Mouse (Mus musculus): ENCODE measurements around the gene Syngr3. TPM values are rescaled to one million over a fixed set of nuclear protein-coding genes. Genes with fewer than 3 reads are reported as not detected.

Syngr3 gene
- polyA plus RNA-seq (2012; rRNA removed): 0.20 and 0.30 TPM in 2 replicates

DNA sequence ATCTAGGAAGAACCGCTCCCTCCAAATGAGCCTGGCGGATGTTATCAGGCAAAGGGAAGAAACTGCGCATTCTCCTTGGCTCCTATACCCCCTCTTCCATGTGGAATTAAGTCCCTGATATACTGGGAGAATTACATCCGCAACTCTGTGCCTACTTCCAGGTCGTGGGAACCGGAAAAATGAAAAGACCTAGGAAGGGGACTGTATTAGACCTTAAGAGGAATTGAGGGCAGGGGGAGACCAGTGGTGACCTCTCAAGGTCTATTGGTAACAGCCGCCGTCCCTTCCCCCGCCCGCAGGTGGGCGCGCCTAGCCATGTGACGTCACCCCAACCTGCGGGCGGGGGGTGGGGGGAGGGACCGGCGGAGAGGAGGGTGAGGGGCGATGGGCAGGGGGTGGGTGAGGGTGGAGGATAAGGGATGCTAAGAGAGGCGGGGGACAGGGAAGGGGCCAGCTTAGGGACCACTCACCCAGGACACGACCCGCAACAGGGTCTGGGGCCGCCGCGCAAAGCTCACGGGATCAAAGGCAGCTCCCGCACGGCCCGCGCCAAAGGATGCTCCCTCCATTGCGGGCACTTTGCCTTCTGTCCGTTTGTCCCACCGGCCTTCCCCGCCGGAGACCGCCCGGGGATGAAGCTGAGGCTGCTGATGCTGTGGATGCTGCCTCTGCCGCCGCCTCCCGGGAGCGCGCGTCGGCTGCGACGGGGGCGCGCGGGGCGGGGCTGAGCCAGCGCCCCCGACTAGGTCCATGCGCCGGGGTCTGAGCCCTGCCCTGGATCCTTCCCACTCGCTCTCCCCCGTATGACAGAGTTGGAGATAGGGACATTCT, at the start of gene Syngr3:
Gene Syngr3, minus strand, starts transcription at position 705 of the 831 bp plus-strand sequence.
- no peak for TF ChIP-seq POLR2A (IDR thresholded peaks at IDR 0.05; ENCODE audit: control insufficient read depth, low read depth, low read length)
- no peak for TF ChIP-seq CTCF (IDR thresholded peaks at IDR 0.05; ENCODE audit: control insufficient read depth, insufficient read depth, insufficient replicate concordance, low read depth, low read length)
- Histone ChIP-seq H3K27me3 (ENCODE audit: control insufficient read depth, insufficient read depth, low read length) (no peaks in the 10 kb centered on the region), H3K36me3 (ENCODE audit: control insufficient read depth, insufficient read depth, low read length) (no peaks in the 10 kb centered on the region), H3K27ac (ENCODE audit: control insufficient read depth, insufficient read depth, low read depth, low read length) (no peak within 1 kb of the TSS), H3K4me1 (ENCODE audit: control insufficient read depth, insufficient read depth, low read length) (peaks cover 23% of the 10 kb centered on the region), H3K4me3 (ENCODE audit: control insufficient read depth, low read depth, low read length) (peak within 1 kb of the TSS; percentile 78)

DNA sequence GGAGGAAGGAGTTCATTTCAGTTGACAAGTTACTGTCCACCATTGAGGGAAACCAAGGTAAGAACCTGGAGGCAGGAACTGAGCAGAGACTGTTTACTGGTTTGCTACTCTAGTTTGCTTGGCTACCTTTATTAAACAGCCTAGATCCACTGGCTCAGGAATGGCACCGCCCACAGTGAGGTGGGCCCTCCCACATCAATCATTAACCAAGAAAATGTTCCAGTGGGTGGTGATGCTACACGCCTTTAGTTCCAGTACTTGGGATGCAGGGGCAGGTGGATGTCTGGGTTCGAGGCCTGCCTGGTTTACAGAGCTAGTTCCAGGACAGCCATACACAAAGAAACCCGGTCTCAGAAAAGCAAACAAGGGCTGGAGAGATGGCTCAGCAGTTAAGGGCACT, 48.5 kb upstream of the Syngr3 start:
- peaks cover 20% of the 10 kb centered on the region for H3K4me1 ChIP-seq (ENCODE audit: control insufficient read depth, insufficient read depth, low read length)
- TF ChIP-seq CTCF (IDR thresholded peaks at IDR 0.05; ENCODE audit: control insufficient read depth, insufficient read depth, insufficient replicate concordance, low read depth, low read length) (no peak), POLR2A (IDR thresholded peaks at IDR 0.05; ENCODE audit: control insufficient read depth, low read depth, low read length) (no peak)
- H3K36me3 ChIP-seq (ENCODE audit: control insufficient read depth, insufficient read depth, low read length): no peaks in the 10 kb centered on the region
- H3K4me3 ChIP-seq (ENCODE audit: control insufficient read depth, low read depth, low read length): no peak overlapping the region
- no peaks in the 10 kb centered on the region for H3K27me3 ChIP-seq (ENCODE audit: control insufficient read depth, insufficient read depth, low read length)
- no peak overlapping the region for H3K27ac ChIP-seq (ENCODE audit: control insufficient read depth, insufficient read depth, low read depth, low read length)

DNA sequence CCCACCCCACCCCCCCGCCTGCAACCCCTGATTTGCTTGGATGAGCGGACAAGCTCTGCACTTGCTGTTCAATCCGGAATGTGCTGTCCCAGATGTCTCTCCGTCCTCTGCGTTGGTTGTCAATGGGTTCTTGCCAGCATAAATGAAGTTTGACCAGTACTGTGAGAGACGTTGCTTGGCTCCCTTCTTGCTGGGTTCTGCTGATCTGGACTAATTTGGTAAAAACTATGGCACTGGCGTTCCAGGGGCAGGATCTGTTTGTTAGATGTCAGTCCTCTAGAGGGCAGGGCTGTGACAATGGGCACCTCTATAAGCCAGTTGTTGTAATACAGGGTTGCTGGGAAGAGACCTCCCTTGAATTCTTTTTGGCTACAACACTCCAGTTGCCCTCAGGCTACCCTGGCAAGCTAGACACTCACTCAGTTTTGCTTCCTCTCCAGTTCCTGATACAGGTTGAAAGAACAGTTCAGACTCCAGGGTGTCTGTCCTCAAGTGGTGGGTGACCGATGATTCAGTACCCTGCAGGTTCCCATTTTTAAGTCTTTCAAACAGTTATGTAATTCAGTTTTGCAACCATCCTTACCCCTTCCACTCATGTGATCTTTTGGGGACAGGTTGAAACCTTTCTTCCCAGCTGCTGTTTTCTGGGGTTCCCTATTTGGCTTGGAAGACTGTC, 47.5 kb upstream of the Syngr3 start:
- Histone ChIP-seq H3K4me3 (ENCODE audit: control insufficient read depth, low read depth, low read length) (peak overlapping the region; percentile 91), H3K36me3 (ENCODE audit: control insufficient read depth, insufficient read depth, low read length) (no peaks in the 10 kb centered on the region), H3K27ac (ENCODE audit: control insufficient read depth, insufficient read depth, low read depth, low read length) (no peak overlapping the region), H3K4me1 (ENCODE audit: control insufficient read depth, insufficient read depth, low read length) (peaks cover 20% of the 10 kb centered on the region), H3K27me3 (ENCODE audit: control insufficient read depth, insufficient read depth, low read length) (no peaks in the 10 kb centered on the region)
- TF ChIP-seq CTCF (IDR thresholded peaks at IDR 0.05; ENCODE audit: control insufficient read depth, insufficient read depth, insufficient replicate concordance, low read depth, low read length) (no peak), POLR2A (IDR thresholded peaks at IDR 0.05; ENCODE audit: control insufficient read depth, low read depth, low read length) (no peak)

DNA sequence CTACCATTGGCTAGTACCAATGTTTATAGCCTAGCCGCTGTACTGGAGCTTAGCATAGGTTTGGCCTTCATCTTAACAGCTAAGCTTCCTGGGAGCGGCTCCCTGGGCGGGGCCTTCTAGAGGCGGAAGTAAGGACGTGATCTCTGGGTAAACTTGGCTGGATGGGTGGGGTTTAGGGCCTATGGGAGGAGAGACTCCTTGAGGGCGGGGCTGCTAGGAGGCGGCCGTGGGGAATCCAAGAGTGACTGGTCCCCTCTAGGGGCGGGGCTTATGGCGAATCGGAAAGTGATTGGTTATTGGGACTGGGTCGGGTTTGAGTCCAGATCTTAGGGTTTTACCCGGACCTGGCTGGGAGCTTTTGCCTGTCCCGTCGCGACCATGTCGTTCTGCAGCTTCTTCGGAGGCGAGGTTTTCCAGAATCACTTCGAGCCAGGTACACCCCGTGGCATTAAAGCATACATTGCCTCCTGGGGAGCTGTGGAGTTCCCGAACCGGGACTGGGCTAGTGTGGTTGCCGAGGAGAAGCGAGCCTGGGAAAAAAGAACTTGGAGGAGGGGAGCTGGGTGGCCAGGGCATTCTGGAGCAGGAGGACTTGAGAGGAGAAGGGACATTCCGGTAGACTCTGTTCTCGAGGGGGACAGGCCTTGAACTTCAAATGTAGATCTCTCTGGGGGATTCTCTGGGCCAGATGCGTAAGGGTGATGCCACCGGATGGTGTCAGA, 46.7 kb upstream of the Syngr3 start, which contains the start of gene Msrb1:
Gene Msrb1, plus strand, starts transcription at position 313 of the 722 bp plus-strand sequence.
- TF ChIP-seq POLR2A (IDR thresholded peaks at IDR 0.05; ENCODE audit: control insufficient read depth, low read depth, low read length) (peak; percentile 81), CTCF (IDR thresholded peaks at IDR 0.05; ENCODE audit: control insufficient read depth, insufficient read depth, insufficient replicate concordance, low read depth, low read length) (no peak)
- peak within 1 kb of the TSS; percentile 91 for H3K4me3 ChIP-seq (ENCODE audit: control insufficient read depth, low read depth, low read length)
- H3K27ac ChIP-seq (ENCODE audit: control insufficient read depth, insufficient read depth, low read depth, low read length): peak within 1 kb of the TSS; percentile 59; the same call in 1 of the 2 replicates
- H3K4me1 ChIP-seq (ENCODE audit: control insufficient read depth, insufficient read depth, low read length): peaks cover 20% of the 10 kb centered on the region
- H3K36me3 ChIP-seq (ENCODE audit: control insufficient read depth, insufficient read depth, low read length): no peaks in the 10 kb centered on the region
- no peaks in the 10 kb centered on the region for H3K27me3 ChIP-seq (ENCODE audit: control insufficient read depth, insufficient read depth, low read length)

DNA sequence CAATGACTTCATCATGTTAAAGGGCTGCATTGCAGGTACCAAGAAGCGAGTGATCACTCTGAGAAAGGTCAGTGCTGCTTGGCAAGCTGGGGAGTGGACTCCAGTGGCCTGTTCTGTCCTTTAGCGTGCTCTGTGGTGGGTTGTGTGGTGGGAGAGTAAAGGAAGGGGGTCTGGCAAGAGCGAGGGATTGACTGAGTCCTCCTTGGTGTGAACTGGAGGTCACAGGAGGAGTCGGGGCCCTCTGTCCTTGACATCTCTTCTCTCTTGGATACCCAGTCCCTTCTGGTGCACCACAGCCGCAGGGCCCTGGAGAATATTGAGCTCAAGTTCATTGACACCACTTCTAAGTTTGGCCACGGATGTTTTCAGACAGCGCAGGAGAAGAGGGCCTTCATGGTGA, 45.7 kb upstream of the Syngr3 start:
- Histone ChIP-seq H3K27ac (ENCODE audit: control insufficient read depth, insufficient read depth, low read depth, low read length) (no peak overlapping the region), H3K4me3 (ENCODE audit: control insufficient read depth, low read depth, low read length) (peak overlapping the region; percentile 46), H3K36me3 (ENCODE audit: control insufficient read depth, insufficient read depth, low read length) (no peaks in the 10 kb centered on the region), H3K4me1 (ENCODE audit: control insufficient read depth, insufficient read depth, low read length) (peaks cover 20% of the 10 kb centered on the region), H3K27me3 (ENCODE audit: control insufficient read depth, insufficient read depth, low read length) (no peaks in the 10 kb centered on the region)
- no peak for TF ChIP-seq POLR2A (IDR thresholded peaks at IDR 0.05; ENCODE audit: control insufficient read depth, low read depth, low read length)

DNA sequence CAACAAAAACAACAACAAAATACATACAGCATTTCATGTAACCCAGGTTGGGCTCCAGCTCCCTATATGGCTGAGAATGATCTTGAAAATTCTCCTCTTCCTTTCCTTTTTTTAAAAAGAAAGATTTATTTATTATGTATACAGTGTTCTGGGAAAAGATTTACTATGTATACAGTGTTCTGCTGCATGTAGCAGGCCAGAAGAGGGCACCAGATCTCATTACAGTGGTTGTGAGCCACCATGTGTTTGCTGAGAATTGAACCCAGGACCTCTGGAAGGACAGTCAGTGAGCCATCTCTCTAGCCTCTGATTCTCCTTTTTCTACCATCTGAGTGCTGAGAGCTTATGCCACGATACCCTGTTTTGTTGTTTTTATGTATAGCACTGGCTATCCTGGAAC, 44.8 kb upstream of the Syngr3 start:
- H3K27me3 ChIP-seq (ENCODE audit: control insufficient read depth, insufficient read depth, low read length): no peaks in the 10 kb centered on the region
- no peaks in the 10 kb centered on the region for H3K36me3 ChIP-seq (ENCODE audit: control insufficient read depth, insufficient read depth, low read length)
- H3K4me1 ChIP-seq (ENCODE audit: control insufficient read depth, insufficient read depth, low read length): peaks cover 20% of the 10 kb centered on the region
- H3K4me3 ChIP-seq (ENCODE audit: control insufficient read depth, low read depth, low read length): peak overlapping the region; percentile 1; the same call in 1 of the 2 replicates
- TF ChIP-seq CTCF (IDR thresholded peaks at IDR 0.05; ENCODE audit: control insufficient read depth, insufficient read depth, insufficient replicate concordance, low read depth, low read length) (no peak), POLR2A (IDR thresholded peaks at IDR 0.05; ENCODE audit: control insufficient read depth, low read depth, low read length) (no peak)
- no peak overlapping the region for H3K27ac ChIP-seq (ENCODE audit: control insufficient read depth, insufficient read depth, low read depth, low read length)

Data from testis, adult 2 months (tissue).